Mouse (Mus musculus): ENCODE measurements around the gene Ttpal. TPM values are rescaled to one million over a fixed set of nuclear protein-coding genes. Genes with fewer than 3 reads are reported as not detected.

The Ttpal gene
- polyA plus RNA-seq, 1 experiment from 2014 or later = 35.7 TPM

- WGBS = 66% methylated on average over 7 of the region's 7 CpGs
- H3K9ac ChIP-seq (replicated peaks; ENCODE audit: low read length) = peak overlapping the region; percentile 93
- H3K27me3 ChIP-seq (ENCODE audit: insufficient read depth, low read length) = no peaks in the 10 kb centered on the region
- no peaks in the 10 kb centered on the region for H3K36me3 ChIP-seq (ENCODE audit: insufficient read depth, low read length)
- peaks cover 9% of the 10 kb centered on the region; the same call in 1 of the 2 replicates for H3K4me1 ChIP-seq (ENCODE audit: insufficient read depth, low read length)
- no peaks in the 10 kb centered on the region for H3K9me3 ChIP-seq (ENCODE audit: low read length)
- no peak for ATAC-seq (ENCODE audit: low FRiP score, low TSS enrichment)
- peak overlapping the region; percentile 73 for H3K4me3 ChIP-seq (ENCODE audit: low read length)
- no peak overlapping the region for H3K27ac ChIP-seq (ENCODE audit: low read length)
- peak overlapping the region; percentile 94 for H3K4me2 ChIP-seq (replicated peaks; ENCODE audit: low read depth, low read length)
These were observed 408 bp upstream of the Ttpal start for GRCm38 (mm10) chr2:163601712-163602100.

- no peak overlapping the region for H3K4me3 ChIP-seq (ENCODE audit: low read length)
- peaks cover 9% of the 10 kb centered on the region; the same call in 1 of the 2 replicates for H3K4me1 ChIP-seq (ENCODE audit: insufficient read depth, low read length)
- no peaks in the 10 kb centered on the region for H3K9me3 ChIP-seq (ENCODE audit: low read length)
- no peak overlapping the region for H3K27ac ChIP-seq (ENCODE audit: low read length)
- peaks cover 5% of the 10 kb centered on the region; the same call in 1 of the 2 replicates for H3K36me3 ChIP-seq (ENCODE audit: insufficient read depth, low read length)
- H3K27me3 ChIP-seq (ENCODE audit: insufficient read depth, low read length) = no peaks in the 10 kb centered on the region
- H3K9ac ChIP-seq (replicated peaks; ENCODE audit: low read length) = no peak overlapping the region
- no peak for ATAC-seq (ENCODE audit: low FRiP score, low TSS enrichment)
- no peak overlapping the region for H3K4me2 ChIP-seq (replicated peaks; ENCODE audit: low read depth, low read length)
- WGBS = 88% methylated on average over 7 of the region's 7 CpGs
These were observed 4.0 kb downstream of the Ttpal start for GRCm38 (mm10) chr2:163606161-163606560.

GRCm38 (mm10) chr2:163608008-163608407 lies 5.9 kb downstream of the Ttpal start:
- Histone ChIP-seq H3K36me3 (ENCODE audit: insufficient read depth, low read length) (peaks cover 5% of the 10 kb centered on the region; the same call in 1 of the 2 replicates), H3K9ac (replicated peaks; ENCODE audit: low read length) (no peak overlapping the region), H3K27me3 (ENCODE audit: insufficient read depth, low read length) (no peaks in the 10 kb centered on the region), H3K4me2 (replicated peaks; ENCODE audit: low read depth, low read length) (no peak overlapping the region), H3K4me3 (ENCODE audit: low read length) (no peak overlapping the region), H3K9me3 (ENCODE audit: low read length) (no peaks in the 10 kb centered on the region), H3K4me1 (ENCODE audit: insufficient read depth, low read length) (peaks cover 2% of the 10 kb centered on the region; the same call in 1 of the 2 replicates), H3K27ac (ENCODE audit: low read length) (no peak overlapping the region)
- no peak for ATAC-seq (ENCODE audit: low FRiP score, low TSS enrichment)
- WGBS = 89% methylated on average over 7 of the region's 7 CpGs

- no peaks in the 10 kb centered on the region for H3K27me3 ChIP-seq (ENCODE audit: insufficient read depth, low read length)
- H3K36me3 ChIP-seq (ENCODE audit: insufficient read depth, low read length) = peaks cover 14% of the 10 kb centered on the region
- no peak overlapping the region for H3K4me3 ChIP-seq (ENCODE audit: low read length)
- H3K4me1 ChIP-seq (ENCODE audit: insufficient read depth, low read length) = no peaks in the 10 kb centered on the region
- 86% methylated on average over 12 of the region's 12 CpGs for WGBS
- no peaks in the 10 kb centered on the region for H3K9me3 ChIP-seq (ENCODE audit: low read length)
- H3K27ac ChIP-seq (ENCODE audit: low read length) = no peak overlapping the region
- H3K4me2 ChIP-seq (replicated peaks; ENCODE audit: low read depth, low read length) = no peak overlapping the region
- no peak overlapping the region for H3K9ac ChIP-seq (replicated peaks; ENCODE audit: low read length)
- no peak for ATAC-seq (ENCODE audit: low FRiP score, low TSS enrichment)
These were observed 7.3 kb downstream of the Ttpal start for GRCm38 (mm10) chr2:163609281-163609975.

GRCm38 (mm10) chr2:163611176-163611575 lies 9.1 kb downstream of the Ttpal start:
- Histone ChIP-seq H3K27ac (ENCODE audit: low read length) (no peak overlapping the region), H3K9ac (replicated peaks; ENCODE audit: low read length) (no peak overlapping the region), H3K9me3 (ENCODE audit: low read length) (no peaks in the 10 kb centered on the region), H3K36me3 (ENCODE audit: insufficient read depth, low read length) (peaks cover 31% of the 10 kb centered on the region), H3K4me2 (replicated peaks; ENCODE audit: low read depth, low read length) (no peak overlapping the region), H3K4me3 (ENCODE audit: low read length) (no peak overlapping the region), H3K27me3 (ENCODE audit: insufficient read depth, low read length) (no peaks in the 10 kb centered on the region), H3K4me1 (ENCODE audit: insufficient read depth, low read length) (no peaks in the 10 kb centered on the region)
- ATAC-seq (ENCODE audit: low FRiP score, low TSS enrichment) = no peak
- 79% methylated on average over 9 of the region's 9 CpGs for WGBS

- peaks cover 36% of the 10 kb centered on the region for H3K36me3 ChIP-seq (ENCODE audit: insufficient read depth, low read length)
These were observed 11.1 kb downstream of the Ttpal start for GRCm38 (mm10) chr2:163613206-163613605.

GRCm38 (mm10) chr2:163613990-163614389 lies 11.9 kb downstream of the Ttpal start:
- peaks cover 44% of the 10 kb centered on the region for H3K36me3 ChIP-seq (ENCODE audit: insufficient read depth, low read length)
- ATAC-seq (ENCODE audit: low FRiP score, low TSS enrichment) = no peak
- 94% methylated on average over 4 of the region's 4 CpGs for WGBS

More at GRCm38 (mm10) chr2:163613206-163613605, 11.1 kb downstream of the Ttpal start:
- Histone ChIP-seq H3K9me3 (ENCODE audit: low read length) (no peaks in the 10 kb centered on the region), H3K27ac (ENCODE audit: low read length) (no peak overlapping the region), H3K27me3 (ENCODE audit: insufficient read depth, low read length) (no peaks in the 10 kb centered on the region), H3K9ac (replicated peaks; ENCODE audit: low read length) (no peak overlapping the region), H3K4me1 (ENCODE audit: insufficient read depth, low read length) (no peaks in the 10 kb centered on the region), H3K4me2 (replicated peaks; ENCODE audit: low read depth, low read length) (no peak overlapping the region), H3K4me3 (ENCODE audit: low read length) (no peak overlapping the region)
- no peak for ATAC-seq (ENCODE audit: low FRiP score, low TSS enrichment)
- 93% methylated on average over 5 of the region's 5 CpGs for WGBS

GRCm38 (mm10) chr2:163615401-163615800 lies 13.3 kb downstream of the Ttpal start:
- Histone ChIP-seq H3K36me3 (ENCODE audit: insufficient read depth, low read length) (peaks cover 54% of the 10 kb centered on the region), H3K9ac (replicated peaks; ENCODE audit: low read length) (no peak overlapping the region), H3K4me2 (replicated peaks; ENCODE audit: low read depth, low read length) (no peak overlapping the region), H3K27ac (ENCODE audit: low read length) (no peak overlapping the region), H3K9me3 (ENCODE audit: low read length) (no peaks in the 10 kb centered on the region), H3K4me1 (ENCODE audit: insufficient read depth, low read length) (no peaks in the 10 kb centered on the region), H3K27me3 (ENCODE audit: insufficient read depth, low read length) (no peaks in the 10 kb centered on the region), H3K4me3 (ENCODE audit: low read length) (no peak overlapping the region)
- WGBS = 85% methylated on average over 9 of the region's 9 CpGs
- ATAC-seq (ENCODE audit: low FRiP score, low TSS enrichment) = no peak

More at GRCm38 (mm10) chr2:163613990-163614389, 11.9 kb downstream of the Ttpal start:
- Histone ChIP-seq H3K4me1 (ENCODE audit: insufficient read depth, low read length) (no peaks in the 10 kb centered on the region), H3K9ac (replicated peaks; ENCODE audit: low read length) (no peak overlapping the region), H3K4me2 (replicated peaks; ENCODE audit: low read depth, low read length) (no peak overlapping the region), H3K9me3 (ENCODE audit: low read length) (no peaks in the 10 kb centered on the region), H3K27me3 (ENCODE audit: insufficient read depth, low read length) (no peaks in the 10 kb centered on the region), H3K4me3 (ENCODE audit: low read length) (no peak overlapping the region), H3K27ac (ENCODE audit: low read length) (no peak overlapping the region)

- Histone ChIP-seq H3K4me1 (ENCODE audit: insufficient read depth, low read length) (no peaks in the 10 kb centered on the region), H3K4me2 (replicated peaks; ENCODE audit: low read depth, low read length) (no peak overlapping the region), H3K4me3 (ENCODE audit: low read length) (no peak overlapping the region), H3K27ac (ENCODE audit: low read length) (no peak overlapping the region), H3K27me3 (ENCODE audit: insufficient read depth, low read length) (no peaks in the 10 kb centered on the region), H3K9me3 (ENCODE audit: low read length) (no peaks in the 10 kb centered on the region), H3K36me3 (ENCODE audit: insufficient read depth, low read length) (peaks cover 56% of the 10 kb centered on the region), H3K9ac (replicated peaks; ENCODE audit: low read length) (no peak overlapping the region)
- ATAC-seq (ENCODE audit: low FRiP score, low TSS enrichment) = no peak
- 90% methylated on average over 4 of the region's 4 CpGs for WGBS
These were observed 14.0 kb downstream of the Ttpal start for GRCm38 (mm10) chr2:163615906-163616651.

Data from kidney, embryonic 16.5 days (tissue).